Mouse (Mus musculus): ENCODE measurements around the gene Cenpa. TPM values are rescaled to one million over a fixed set of nuclear protein-coding genes. Genes with fewer than 3 reads are reported as not detected.
"Not testable (repeated sequence)": the region's sequence is repeated elsewhere in the genome, so short reads cannot be mapped to it uniquely, and the experiment has no call there.

Cenpa gene
- polyA plus RNA-seq, 1 experiment from 2014 or later: 343 TPM

DNA sequence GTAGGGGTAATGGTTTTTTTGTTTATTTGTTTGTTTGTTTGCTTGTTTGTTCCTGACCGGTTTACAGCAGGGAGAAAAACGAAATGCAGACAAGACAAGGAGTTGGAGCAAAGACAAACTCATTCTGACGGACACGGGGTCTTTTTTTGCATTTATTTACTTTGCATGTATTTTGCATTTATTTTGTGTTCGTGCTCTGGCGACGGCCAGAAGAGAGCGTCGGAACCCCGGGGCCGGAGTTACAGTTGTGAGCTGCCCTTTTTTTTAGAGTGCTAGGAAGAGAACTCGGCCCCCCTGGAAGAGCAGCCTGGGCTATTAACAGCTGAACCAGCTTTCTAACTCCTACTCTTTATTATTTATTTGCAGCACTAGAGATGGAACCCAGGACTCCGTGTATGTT, 638 bp downstream of the Cenpa start:
- Histone ChIP-seq H3K4me1 (peaks cover 24% of the 10 kb centered on the region), H3K4me3 (peak overlapping the region; percentile 79), H3K27ac (peak overlapping the region; percentile 78), H3K27me3 (no peaks in the 10 kb centered on the region), H3K36me3 (peaks cover 28% of the 10 kb centered on the region), H3K9me3 (no peaks in the 10 kb centered on the region), H3K9ac (peak overlapping the region; percentile 79), H3K4me2 (peak overlapping the region; percentile 64)
- ATAC-seq (ENCODE audit: borderline replicate concordance, extremely low read depth, low FRiP score, low TSS enrichment): no peak
- WGBS: under 1% methylated on average over 13 of the region's 13 CpGs

DNA sequence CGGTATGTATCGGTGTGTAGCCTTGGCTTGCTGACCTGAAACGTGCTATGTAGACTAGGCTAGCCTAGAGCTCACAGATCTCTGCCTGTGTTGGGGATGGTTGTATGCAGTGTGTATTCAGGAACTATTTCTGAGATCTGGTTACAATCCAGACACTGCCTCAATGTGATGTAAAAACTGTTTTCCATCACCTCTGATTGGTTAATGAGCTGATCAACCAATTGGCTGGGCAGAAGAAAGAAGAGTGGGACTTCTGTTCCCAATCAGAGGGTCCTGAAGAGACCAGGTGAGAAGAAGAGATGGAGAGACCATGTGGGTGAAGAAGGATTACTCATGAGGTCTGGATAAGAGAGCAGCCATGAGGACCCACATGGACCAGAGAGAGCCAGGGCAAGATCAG, 1.1 kb downstream of the Cenpa start:
- peak overlapping the region; percentile 64 for H3K4me2 ChIP-seq
- H3K27me3 ChIP-seq: no peaks in the 10 kb centered on the region
- H3K9ac ChIP-seq: peak overlapping the region; percentile 79
- peaks cover 33% of the 10 kb centered on the region for H3K36me3 ChIP-seq
- ATAC-seq (ENCODE audit: borderline replicate concordance, extremely low read depth, low FRiP score, low TSS enrichment): no peak
- no peak overlapping the region for H3K27ac ChIP-seq
- no peaks in the 10 kb centered on the region for H3K9me3 ChIP-seq
- WGBS: 4% methylated on average over 3 of the region's 3 CpGs
- peaks cover 24% of the 10 kb centered on the region for H3K4me1 ChIP-seq
- peak overlapping the region; percentile 79 for H3K4me3 ChIP-seq

DNA sequence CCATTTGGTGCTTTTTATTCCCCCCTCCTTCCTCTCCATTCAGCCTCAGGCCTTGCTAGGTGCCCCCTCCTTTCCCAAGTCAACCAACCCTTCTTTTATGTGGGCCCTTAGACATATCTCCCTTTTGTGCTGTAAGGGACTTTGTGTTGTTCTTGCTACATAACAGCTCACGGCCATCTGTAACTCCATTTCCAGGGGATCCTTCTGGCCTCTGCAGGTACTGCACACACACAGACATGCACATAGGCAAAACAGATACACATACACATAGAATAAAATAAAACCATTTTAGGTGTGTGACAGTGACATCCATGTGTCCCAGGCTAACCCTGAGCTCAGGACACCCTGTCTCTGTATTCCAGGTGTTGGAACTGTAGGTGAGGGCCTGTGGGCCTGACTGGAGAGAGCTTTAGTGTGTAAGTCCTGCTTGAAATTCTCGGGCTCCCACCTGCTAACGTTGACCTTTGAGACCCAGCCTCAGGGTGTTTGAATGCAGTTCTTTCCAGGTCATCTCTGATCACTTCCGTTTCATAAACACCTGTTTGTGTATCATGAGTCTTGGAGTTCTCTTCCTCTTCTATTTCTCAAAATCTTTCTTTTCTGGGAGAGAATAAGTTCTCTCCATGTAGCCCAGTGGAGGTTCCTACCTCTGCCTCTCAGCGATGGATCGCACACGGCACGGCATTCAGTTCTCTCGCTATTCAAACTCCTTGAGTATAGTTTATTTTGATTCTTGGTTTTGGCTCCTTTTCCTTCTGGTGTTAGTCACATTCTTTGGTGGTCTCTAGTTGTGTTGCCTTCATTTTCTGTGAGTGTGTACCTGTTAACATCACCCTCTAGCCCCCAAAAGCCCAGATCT, 2.3 kb downstream of the Cenpa start:
- Histone ChIP-seq H3K36me3 (peaks cover 44% of the 10 kb centered on the region), H3K27me3 (no peaks in the 10 kb centered on the region), H3K4me3 (peak overlapping the region; percentile 79), H3K27ac (no peak overlapping the region), H3K9me3 (no peaks in the 10 kb centered on the region), H3K9ac (no peak overlapping the region), H3K4me1 (peaks cover 24% of the 10 kb centered on the region), H3K4me2 (peak overlapping the region; percentile 64)
- WGBS: 84% methylated on average over 9 of the region's 9 CpGs
- ATAC-seq (ENCODE audit: borderline replicate concordance, extremely low read depth, low FRiP score, low TSS enrichment): no peak

DNA sequence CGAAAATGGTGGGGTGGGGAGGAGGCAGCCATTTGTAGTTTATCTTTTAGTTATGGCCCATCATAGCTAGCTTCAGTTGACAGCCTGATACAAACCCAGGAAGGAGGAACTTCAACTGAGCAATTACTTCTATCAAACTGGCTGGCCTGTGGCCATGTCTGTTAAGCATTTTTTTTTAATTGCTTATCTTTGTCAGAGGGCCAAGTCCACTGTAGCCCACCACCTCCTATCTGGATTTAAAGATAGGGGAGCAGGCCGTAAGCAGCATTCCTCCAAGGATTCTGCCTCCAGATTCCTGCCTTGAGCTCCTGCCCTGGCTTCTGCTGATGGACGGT, 2.9 kb downstream of the Cenpa start:
- Histone ChIP-seq H3K27me3 (no peaks in the 10 kb centered on the region), H3K36me3 (peaks cover 50% of the 10 kb centered on the region), H3K4me2 (no peak overlapping the region), H3K9ac (no peak overlapping the region), H3K9me3 (no peaks in the 10 kb centered on the region), H3K4me3 (no peak overlapping the region), H3K4me1 (peaks cover 24% of the 10 kb centered on the region), H3K27ac (no peak overlapping the region)
- ATAC-seq (ENCODE audit: borderline replicate concordance, extremely low read depth, low FRiP score, low TSS enrichment): no peak
- 66% methylated on average over 3 of the region's 3 CpGs for WGBS

DNA sequence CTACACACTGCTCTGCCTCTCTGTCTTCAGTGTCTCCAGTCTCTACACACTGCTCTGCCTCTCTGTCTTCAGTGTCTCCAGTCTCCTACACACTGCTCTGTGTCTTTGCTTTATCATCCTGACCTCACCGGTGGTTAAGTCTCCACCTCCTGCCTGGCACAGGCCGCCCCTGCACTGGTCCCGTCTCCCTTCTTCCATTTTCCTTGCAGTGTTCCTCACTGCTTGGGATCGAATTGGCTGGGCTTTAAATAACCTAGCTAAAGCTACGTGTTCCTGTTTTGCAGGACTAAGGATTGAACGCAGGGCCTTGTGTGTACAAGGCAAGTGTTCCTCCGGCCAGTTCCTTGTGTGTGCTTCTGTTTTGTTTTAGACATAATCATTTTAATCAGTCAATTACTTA, 3.5 kb downstream of the Cenpa start:
- no peak for ATAC-seq (ENCODE audit: borderline replicate concordance, extremely low read depth, low FRiP score, low TSS enrichment)
- Histone ChIP-seq H3K27ac (no peak overlapping the region), H3K4me1 (peaks cover 24% of the 10 kb centered on the region), H3K36me3 (peaks cover 54% of the 10 kb centered on the region), H3K9me3 (no peaks in the 10 kb centered on the region), H3K27me3 (no peaks in the 10 kb centered on the region), H3K4me3 (no peak overlapping the region), H3K4me2 (no peak overlapping the region), H3K9ac (no peak overlapping the region)
- 88% methylated on average over 7 of the region's 7 CpGs for WGBS

DNA sequence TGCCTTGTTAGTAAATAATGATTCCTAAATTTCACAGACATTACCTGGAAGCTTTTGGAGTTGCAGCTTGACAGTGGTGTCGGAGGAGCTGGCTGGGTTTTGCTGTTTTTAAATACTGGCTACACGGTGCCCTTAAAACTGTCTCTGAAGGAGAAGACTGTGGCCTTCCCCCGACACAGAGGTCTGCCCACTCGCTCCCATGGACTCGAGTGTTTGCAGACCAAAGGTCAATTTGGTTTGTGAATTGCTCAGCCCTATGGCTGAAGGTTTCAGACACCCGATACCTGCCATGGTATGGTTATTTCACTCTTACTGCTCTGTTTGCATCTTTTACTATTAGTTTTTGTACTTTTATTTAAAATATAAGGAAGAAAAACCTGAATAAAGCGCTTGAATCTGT, 7.4 kb downstream of the Cenpa start:
- H3K4me3 ChIP-seq: no peak overlapping the region
- no peak overlapping the region for H3K9ac ChIP-seq
- peaks cover 7% of the 10 kb centered on the region for H3K4me1 ChIP-seq
- H3K36me3 ChIP-seq: peaks cover 72% of the 10 kb centered on the region
- no peak for ATAC-seq (ENCODE audit: borderline replicate concordance, extremely low read depth, low FRiP score, low TSS enrichment)
- WGBS: 54% methylated on average over 7 of the region's 7 CpGs
- no peaks in the 10 kb centered on the region for H3K27me3 ChIP-seq
- no peak overlapping the region for H3K27ac ChIP-seq
- H3K4me2 ChIP-seq: no peak overlapping the region
- no peaks in the 10 kb centered on the region for H3K9me3 ChIP-seq

DNA sequence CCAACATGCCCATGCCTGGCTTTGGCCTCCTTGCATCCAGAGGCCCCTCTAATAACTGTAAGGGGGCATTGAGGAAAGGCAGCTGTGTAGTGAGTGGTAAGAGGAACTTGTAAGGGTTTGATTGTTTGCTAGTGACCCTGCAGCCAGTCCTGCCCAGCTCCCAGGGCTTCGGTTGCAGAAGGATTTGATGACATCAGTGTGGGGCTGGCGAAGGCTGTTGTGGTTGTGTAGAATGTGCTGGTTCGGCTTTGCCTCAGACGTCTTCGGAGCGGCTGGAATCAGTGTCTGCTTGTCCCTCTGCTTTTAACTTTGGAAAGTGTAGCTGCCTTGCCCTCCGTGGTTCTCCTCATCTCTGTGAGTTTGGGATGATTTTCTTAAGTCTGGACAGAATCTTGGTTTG, 10.2 kb downstream of the Cenpa start:
- 82% methylated on average over 7 of the region's 7 CpGs for WGBS
- H3K27me3 ChIP-seq: no peaks in the 10 kb centered on the region
- no peaks in the 10 kb centered on the region for H3K9me3 ChIP-seq
- ATAC-seq (ENCODE audit: borderline replicate concordance, extremely low read depth, low FRiP score, low TSS enrichment): no peak
- no peak overlapping the region for H3K4me2 ChIP-seq
- H3K4me1 ChIP-seq: no peaks in the 10 kb centered on the region
- H3K27ac ChIP-seq: no peak overlapping the region
- peaks cover 50% of the 10 kb centered on the region for H3K36me3 ChIP-seq
- no peak overlapping the region for H3K9ac ChIP-seq
- H3K4me3 ChIP-seq: no peak overlapping the region

DNA sequence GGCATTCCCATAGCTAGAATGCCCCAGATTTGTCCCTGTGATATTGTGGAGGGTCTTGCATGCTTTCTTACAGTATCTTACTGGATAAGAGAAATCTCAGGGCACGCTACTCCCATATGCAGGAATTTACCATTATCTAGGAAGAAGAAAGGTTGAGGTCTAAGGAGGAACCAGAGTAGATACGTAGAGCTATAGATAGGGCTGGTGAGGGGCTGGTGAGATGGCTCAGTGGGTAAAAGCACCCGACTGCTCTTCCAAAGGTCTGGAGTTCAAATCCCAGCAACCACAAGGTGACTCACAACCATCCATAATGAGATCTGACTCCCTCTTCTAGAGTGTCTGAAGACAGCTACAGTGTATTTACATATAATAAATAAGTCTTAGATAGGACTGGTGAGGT, 11.5 kb downstream of the Cenpa start:
- not testable (repeated sequence) for H3K4me3 ChIP-seq; H3K4me1 ChIP-seq; ATAC-seq (ENCODE audit: borderline replicate concordance, extremely low read depth, low FRiP score, low TSS enrichment); H3K4me2 ChIP-seq; H3K9ac ChIP-seq; H3K9me3 ChIP-seq; H3K27me3 ChIP-seq; H3K27ac ChIP-seq
- H3K36me3 ChIP-seq: peaks cover 37% of the 10 kb centered on the region
- WGBS: 81% methylated on average over 3 of the region's 3 CpGs

DNA sequence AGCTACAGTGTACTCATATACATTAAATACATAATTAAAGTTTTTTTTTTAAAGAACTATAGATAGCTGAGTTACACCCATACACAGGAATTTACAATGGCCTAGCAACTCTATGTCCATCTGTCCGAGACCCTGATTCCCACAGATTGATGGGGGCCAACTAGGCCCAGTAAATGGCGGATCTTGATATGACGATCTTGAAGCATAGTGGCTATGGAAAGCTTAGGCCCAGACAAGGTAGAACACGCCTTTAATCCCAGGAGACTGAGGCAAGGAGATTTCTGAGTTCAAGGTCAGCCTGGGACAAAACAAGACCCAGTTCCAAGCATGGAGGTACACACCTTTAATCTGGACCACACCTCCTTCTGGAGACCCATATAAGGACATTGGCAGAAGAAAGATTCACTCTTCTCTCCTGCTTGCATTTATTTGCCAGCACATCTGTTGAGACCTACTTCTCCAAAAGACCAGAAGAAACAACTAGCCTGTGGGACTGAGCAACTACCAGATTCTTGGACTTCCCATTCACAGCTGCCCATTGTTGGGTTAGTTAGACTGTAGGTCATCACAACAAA, 12.2 kb downstream of the Cenpa start:
- Histone ChIP-seq H3K4me3 (no peak overlapping the region), H3K27me3 (no peaks in the 10 kb centered on the region), H3K4me1 (no peaks in the 10 kb centered on the region), H3K4me2 (no peak overlapping the region), H3K9me3 (no peaks in the 10 kb centered on the region), H3K9ac (no peak overlapping the region), H3K27ac (no peak overlapping the region), H3K36me3 (peaks cover 30% of the 10 kb centered on the region)
- WGBS: 93% methylated on average over 4 of the region's 4 CpGs
- ATAC-seq (ENCODE audit: borderline replicate concordance, extremely low read depth, low FRiP score, low TSS enrichment): no peak

DNA sequence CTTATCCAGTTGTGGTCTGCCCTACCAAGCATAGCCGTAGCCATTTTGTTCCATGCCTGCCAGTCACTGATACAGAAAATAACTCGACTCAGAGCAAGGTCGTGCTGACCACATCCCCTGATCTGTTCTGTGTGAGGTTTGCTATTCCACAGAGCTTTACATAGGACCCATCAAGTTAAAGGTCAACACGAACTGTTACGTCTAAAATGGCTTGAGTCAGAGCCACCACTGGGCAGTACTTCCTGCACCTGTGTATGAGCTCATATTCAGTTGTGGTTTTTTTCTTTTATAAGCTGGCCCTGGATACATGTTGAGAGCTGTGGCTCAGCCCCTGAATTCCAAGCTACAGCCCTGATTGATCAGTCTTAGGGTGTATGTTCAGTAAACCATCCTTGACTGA, 13.0 kb downstream of the Cenpa start:
- H3K27ac ChIP-seq: no peak overlapping the region
- peaks cover 23% of the 10 kb centered on the region for H3K36me3 ChIP-seq
- no peaks in the 10 kb centered on the region for H3K9me3 ChIP-seq
- no peak overlapping the region for H3K9ac ChIP-seq
- no peaks in the 10 kb centered on the region for H3K27me3 ChIP-seq
- no peak for ATAC-seq (ENCODE audit: borderline replicate concordance, extremely low read depth, low FRiP score, low TSS enrichment)
- 83% methylated on average over 5 of the region's 5 CpGs for WGBS
- H3K4me3 ChIP-seq: no peak overlapping the region
- no peak overlapping the region for H3K4me2 ChIP-seq
- no peaks in the 10 kb centered on the region for H3K4me1 ChIP-seq

DNA sequence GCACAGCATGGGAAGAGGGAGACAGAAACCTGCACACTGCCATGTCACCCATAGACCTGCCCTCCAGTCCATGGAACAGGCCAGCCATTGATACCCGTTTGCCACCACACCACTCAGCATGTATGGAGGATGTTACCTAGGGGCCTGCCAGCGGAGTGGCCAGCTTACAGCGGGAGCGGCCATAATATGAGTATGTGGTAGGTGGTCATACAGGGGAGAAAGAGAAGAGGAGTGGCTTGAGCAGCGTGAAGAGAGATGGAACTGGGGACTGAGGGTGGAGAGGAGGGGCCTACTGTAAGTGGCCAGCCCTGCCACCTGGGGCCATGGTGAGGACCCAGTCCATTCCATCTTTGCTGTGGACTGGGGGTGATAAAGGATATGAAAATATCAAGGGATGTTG, 15.4 kb downstream of the Cenpa start:
- Histone ChIP-seq H3K4me1 (no peaks in the 10 kb centered on the region), H3K9me3 (no peaks in the 10 kb centered on the region), H3K36me3 (0 out of 2 replicates have a peak, but pooled peaks cover 2% of the 10 kb centered on the region), H3K9ac (no peak overlapping the region), H3K27me3 (no peaks in the 10 kb centered on the region), H3K4me2 (no peak overlapping the region), H3K4me3 (no peak overlapping the region), H3K27ac (no peak overlapping the region)
- 83% methylated on average over 5 of the region's 5 CpGs for WGBS
- ATAC-seq (ENCODE audit: borderline replicate concordance, extremely low read depth, low FRiP score, low TSS enrichment): no peak

DNA sequence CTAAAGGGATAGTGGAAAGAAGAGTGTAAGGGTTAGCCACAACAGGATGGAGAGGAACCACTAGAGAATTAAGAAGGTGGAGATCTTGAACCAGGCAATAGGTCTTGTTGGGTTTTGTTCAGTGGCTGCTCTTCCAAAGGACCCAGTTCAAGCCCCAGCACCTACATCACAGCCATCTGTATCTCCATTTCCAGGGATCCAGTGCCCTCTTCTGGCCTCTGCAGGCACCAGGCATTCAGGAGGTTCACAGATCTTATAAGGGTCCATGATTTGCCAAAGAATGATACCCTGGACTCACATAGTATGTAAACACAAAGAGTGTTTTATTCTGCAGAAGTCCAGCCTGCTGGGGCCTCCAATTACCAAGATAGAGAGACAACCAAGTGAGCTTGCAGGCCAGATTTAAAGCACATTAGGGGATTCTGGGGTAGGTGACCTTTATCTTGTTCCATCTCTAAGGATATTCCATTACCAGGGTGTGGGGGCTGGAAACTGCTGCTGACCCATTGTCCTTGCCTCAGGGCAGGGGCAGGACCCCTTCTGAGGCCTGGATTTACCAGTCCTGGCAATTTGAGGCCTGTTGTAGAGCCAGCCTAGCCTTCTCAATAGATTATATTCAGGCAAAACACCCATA, 16.5 kb downstream of the Cenpa start:
- H3K4me3 ChIP-seq: no peak overlapping the region
- H3K36me3 ChIP-seq: no peaks in the 10 kb centered on the region
- no peaks in the 10 kb centered on the region for H3K9me3 ChIP-seq
- no peaks in the 10 kb centered on the region for H3K4me1 ChIP-seq
- no peak overlapping the region for H3K27ac ChIP-seq
- H3K27me3 ChIP-seq: no peaks in the 10 kb centered on the region
- no peak for ATAC-seq (ENCODE audit: borderline replicate concordance, extremely low read depth, low FRiP score, low TSS enrichment)
- H3K9ac ChIP-seq: no peak overlapping the region
- no peak overlapping the region for H3K4me2 ChIP-seq

All from lung, embryonic 15.5 days (tissue).